Mouse (Mus musculus) testis, postnatal 14 days (tissue): ENCODE measurements around the gene Prox2.

Experiments used
- DNase-seq: peaks from one replicate; pipeline ENCODE4 v3.0.0; 2021; ENCODE audit warnings: low spot score

The Prox2 gene

GRCm38 (mm10) chr12:85094010-85094409 lies 16.5 kb downstream of the Prox2 start:
- DNase-seq: no peak

DNA sequence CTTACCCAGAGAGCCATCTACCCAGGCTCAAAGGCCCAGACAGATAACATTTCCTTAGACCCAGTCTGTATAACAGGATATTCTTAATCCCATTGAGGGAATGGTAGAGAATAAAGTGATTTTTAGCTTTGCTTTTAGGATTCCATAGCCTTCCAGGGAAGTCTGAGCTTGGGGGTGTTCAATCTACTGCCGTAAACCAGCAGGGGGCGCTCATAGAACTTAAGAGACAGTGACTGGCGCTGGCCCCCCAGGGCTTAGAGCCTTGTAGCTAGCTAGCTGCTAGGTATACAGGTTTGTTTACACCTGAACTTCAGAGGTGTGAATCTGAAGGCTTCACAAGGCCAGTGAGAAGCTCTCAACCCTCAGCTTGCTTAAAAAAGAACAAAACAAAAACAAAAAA lies 18.3 kb downstream of the Prox2 start:
- DNase-seq: no peak

- DNase-seq: no peak
Measured at GRCm38 (mm10) chr12:85091190-85091589, 19.4 kb downstream of the Prox2 start.

DNA sequence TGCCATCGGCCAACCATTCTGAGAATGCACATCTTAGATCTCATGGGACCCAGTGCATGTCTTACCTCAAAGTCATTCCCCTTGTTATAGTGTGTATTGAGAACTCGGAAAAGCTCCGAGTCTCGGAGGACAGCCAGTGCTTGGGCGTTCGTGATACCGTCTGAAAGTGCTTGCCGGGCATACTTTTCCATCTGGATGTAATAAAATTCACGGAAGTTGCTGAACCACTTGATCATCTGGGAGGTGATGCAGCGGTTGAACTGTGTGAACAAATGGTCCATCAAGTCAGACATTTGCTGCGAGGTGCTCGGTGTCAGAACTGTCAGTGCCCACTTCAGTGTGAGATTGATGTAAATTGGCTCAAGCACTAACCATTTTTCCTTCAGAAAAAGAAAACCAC lies 22.7 kb downstream of the Prox2 start:
- no peak for DNase-seq

DNA sequence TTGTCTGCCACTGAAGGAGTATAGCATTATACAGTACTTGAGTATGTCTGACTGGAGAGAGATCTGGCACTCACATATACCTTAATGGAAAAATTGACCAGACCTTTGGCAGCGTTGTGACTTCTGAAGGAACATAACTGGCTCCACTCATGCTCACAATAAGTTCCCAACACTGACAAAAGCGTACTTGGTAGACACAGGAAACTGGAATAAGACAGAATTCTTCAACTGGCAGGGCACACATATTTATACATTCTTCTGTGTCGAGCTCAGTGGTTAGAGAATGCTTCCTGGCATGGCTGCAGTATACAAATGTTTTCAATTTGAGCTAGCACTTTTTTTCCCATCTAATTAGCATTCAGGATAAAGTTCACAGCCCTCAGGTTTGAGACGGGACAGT lies 25.6 kb downstream of the Prox2 start:
- DNase-seq: no peak

DNA sequence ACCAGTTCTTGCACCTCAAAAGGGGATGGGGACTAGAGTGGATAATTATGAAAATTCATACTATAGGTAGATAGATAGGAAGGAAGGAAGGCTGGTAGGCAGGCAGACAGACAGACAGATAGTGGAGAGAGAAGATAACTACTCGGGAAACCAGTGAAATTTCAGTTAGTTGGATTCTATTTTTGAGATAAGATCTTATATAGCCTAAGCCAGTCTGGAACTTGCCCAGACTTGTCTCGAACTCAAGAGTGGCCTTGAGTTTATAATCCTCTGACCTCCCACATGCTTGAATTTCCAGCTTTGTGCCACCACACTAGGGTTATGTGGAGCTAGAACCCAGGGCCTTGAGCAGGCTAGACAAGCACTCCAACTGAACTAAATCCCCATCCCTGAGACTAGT lies 26.3 kb downstream of the Prox2 start:
- DNase-seq: no peak

- DNase-seq: no peak
Measured at GRCm38 (mm10) chr12:85077100-85077499, 33.5 kb downstream of the Prox2 start.

DNA sequence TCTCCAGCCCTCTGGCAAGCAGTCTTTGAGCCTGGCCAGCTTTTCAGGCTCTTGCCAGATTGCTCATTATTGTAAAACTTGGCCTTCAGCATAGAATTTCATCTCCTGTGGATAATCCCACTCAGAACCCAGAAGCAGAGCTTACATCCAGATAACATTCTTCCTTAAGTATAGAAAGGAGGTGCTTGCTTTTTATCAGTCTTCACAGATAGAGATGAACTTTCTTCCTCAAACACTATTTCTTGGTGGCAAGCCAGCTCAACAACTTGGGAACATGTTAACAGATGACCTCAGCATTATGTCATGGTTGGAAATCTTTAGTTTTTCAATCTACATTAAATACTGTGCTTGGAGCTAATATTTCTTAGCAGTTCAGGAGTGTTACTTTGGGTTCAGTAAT lies 39.5 kb downstream of the Prox2 start:
- no peak for DNase-seq

DNA sequence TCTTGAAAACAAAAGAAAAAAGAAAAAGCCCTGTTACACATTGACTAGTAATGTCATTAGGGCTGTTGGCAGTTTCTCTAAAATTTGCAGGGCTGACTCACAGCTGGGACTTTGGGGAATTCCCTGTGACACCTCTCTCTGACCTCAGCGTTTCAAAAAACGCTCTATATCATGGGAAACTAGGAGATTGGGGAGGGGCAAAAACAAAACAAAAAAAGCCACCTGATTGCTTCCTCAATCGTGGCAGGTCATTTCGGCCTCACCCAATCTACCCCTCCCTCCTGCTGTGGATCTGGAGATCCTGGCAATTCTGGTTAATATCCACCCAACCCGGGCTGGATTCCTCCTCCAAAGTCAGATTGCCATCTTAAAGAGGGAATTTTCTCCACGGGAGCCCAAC lies 59.3 kb downstream of the Prox2 start:
- DNase-seq: no peak
